Mouse (Mus musculus): Measurements from ENCODE around the gene Ankrd44. TPM values are rescaled to one million over a fixed set of nuclear protein-coding genes. Genes with fewer than 3 reads are reported as not detected.

Ankrd44 gene
- total and polyA plus RNA-seq, 3 experiments, result 10.2 to 10.7 (median 10.2) TPM

DNA sequence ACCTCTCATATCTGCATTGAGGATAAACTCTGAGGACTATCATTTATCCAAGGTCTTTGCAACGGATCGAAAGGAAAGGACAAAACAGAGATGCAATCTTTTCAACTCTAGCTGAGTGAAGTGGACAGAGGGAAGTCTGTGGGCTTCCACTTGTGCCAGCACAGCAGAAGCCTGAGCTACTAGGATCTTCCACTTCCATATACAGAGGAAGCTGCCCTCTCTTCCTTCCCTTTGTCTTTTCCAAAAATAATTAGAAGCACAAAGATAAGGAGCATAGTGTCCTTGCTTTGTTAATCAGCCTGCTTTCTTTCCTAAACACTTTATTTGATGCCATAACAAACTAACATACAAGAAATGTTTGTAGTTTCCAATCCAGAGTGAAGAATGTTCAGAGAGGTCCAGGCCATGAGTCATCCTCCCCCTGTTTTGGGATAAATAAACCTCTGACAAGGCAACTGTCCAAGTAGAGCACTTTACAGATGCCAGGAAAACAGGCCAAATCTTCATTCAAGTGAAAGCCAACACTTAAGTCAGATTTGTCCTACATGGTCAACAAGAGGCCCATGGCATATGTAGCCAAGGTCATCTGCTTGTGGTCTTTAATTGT is 160.5 kb downstream of the Ankrd44 start:
- peaks cover 6% of the 10 kb centered on the region for H3K4me1 ChIP-seq (ENCODE audit: control insufficient read depth, insufficient read depth, low read length)
- peaks cover 12% of the 10 kb centered on the region for H3K36me3 ChIP-seq (ENCODE audit: control insufficient read depth, insufficient read depth, low read length)
- no peak overlapping the region for H3K9ac ChIP-seq (ENCODE audit: low read depth, low read length)
- H3K4me3 ChIP-seq, result no peak overlapping the region
- no peak for TF ChIP-seq POLR2A (IDR thresholded peaks at IDR 0.05; ENCODE audit: insufficient read depth, low read depth, low read length)
- TF ChIP-seq CTCF (IDR thresholded peaks at IDR 0.05), result no peak
- no peak for TF ChIP-seq EP300 (IDR thresholded peaks at IDR 0.05; ENCODE audit: insufficient read depth, low read depth, low read length)
- peak in 1 of 2 experiments; percentile 51 for DNase-seq
- WGBS, result 30% methylated on average over 2 of the region's 2 CpGs
- H3K79me2 ChIP-seq (replicated peaks; ENCODE audit: control insufficient read depth, insufficient read depth, low read length), result no peaks in the 10 kb centered on the region
- intact Hi-C loops (cut with DNase I), result no loop called here
- H3K27ac ChIP-seq, result peak overlapping the region; percentile 26; the same call in 1 of the 2 replicates
- H3K27me3 ChIP-seq (ENCODE audit: control insufficient read depth, insufficient read depth, low read length), result no peaks in the 10 kb centered on the region

DNA sequence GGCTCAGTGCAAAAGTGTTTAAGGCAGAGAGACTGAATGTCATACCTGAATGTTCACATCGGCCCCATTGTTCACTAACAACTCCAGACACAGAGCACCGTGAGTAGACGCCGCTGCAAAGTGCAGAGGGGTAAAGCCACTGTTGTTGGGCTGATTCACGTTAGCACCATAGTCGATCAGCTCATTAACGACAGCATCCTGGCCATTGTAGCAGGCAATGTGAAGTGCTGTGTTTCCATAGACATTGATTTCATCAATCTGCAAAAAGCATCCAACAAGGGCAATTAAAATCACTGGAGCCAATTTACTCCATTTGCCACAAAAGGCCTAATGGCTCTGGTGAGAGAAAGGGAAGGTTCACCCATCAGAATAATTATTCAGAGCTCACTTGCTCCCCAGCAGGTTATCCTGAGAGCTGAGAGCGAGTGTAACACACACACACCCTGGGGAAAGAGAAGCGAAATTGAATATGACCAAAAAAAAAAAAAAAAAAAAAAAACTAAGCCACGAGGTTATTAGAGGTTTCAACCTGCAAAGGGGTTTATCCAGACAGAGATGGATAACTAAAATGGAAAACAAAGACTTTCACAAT is 163.9 kb downstream of the Ankrd44 start:
- Histone ChIP-seq H3K79me2 (replicated peaks; ENCODE audit: control insufficient read depth, insufficient read depth, low read length) (no peaks in the 10 kb centered on the region), H3K4me3 (no peak overlapping the region), H3K9ac (ENCODE audit: low read depth, low read length) (no peak overlapping the region), H3K27ac (no peak overlapping the region), H3K27me3 (ENCODE audit: control insufficient read depth, insufficient read depth, low read length) (no peaks in the 10 kb centered on the region), H3K36me3 (ENCODE audit: control insufficient read depth, insufficient read depth, low read length) (peaks cover 12% of the 10 kb centered on the region), H3K4me1 (ENCODE audit: control insufficient read depth, insufficient read depth, low read length) (peaks cover 6% of the 10 kb centered on the region)
- intact Hi-C loops (cut with DNase I), result no loop called here
- TF ChIP-seq CTCF (IDR thresholded peaks at IDR 0.05) (no peak), EP300 (IDR thresholded peaks at IDR 0.05; ENCODE audit: insufficient read depth, low read depth, low read length) (no peak), POLR2A (IDR thresholded peaks at IDR 0.05; ENCODE audit: insufficient read depth, low read depth, low read length) (no peak)
- 92% methylated on average over 10 of the region's 10 CpGs for WGBS
- DNase-seq, result no peak

DNA sequence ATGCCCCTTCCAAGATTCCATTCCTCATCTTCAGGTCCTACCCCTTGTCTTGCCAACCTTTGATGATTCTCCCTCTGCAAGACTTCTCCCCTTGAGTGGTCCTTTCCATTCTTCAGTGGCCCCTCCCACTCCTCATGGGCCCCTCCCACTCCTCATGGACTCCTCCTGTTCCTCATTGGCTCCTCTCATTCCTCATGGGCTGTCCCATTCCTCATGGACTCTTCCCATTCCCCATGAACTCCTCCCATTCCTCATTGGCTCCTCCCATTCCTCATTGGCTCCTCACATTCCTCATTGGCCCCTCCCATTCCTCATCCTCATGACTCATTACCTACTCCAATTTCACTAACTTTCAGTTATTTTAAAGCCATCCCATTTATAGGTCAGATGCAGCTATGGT is 166.3 kb downstream of the Ankrd44 start:
- no peak for TF ChIP-seq POLR2A (IDR thresholded peaks at IDR 0.05; ENCODE audit: insufficient read depth, low read depth, low read length)
- TF ChIP-seq CTCF (IDR thresholded peaks at IDR 0.05), result no peak
- no peak for TF ChIP-seq EP300 (IDR thresholded peaks at IDR 0.05; ENCODE audit: insufficient read depth, low read depth, low read length)
- no peaks in the 10 kb centered on the region for H3K79me2 ChIP-seq (replicated peaks; ENCODE audit: control insufficient read depth, insufficient read depth, low read length)
- no peaks in the 10 kb centered on the region; the same call in 1 of the 2 replicates for H3K36me3 ChIP-seq (ENCODE audit: control insufficient read depth, insufficient read depth, low read length)
- H3K27me3 ChIP-seq (ENCODE audit: control insufficient read depth, insufficient read depth, low read length), result no peaks in the 10 kb centered on the region
- H3K4me3 ChIP-seq, result no peak overlapping the region
- H3K4me1 ChIP-seq (ENCODE audit: control insufficient read depth, insufficient read depth, low read length), result no peaks in the 10 kb centered on the region
- no peak overlapping the region for H3K9ac ChIP-seq (ENCODE audit: low read depth, low read length)
- DNase-seq, result no peak
- no peak overlapping the region for H3K27ac ChIP-seq
- intact Hi-C loops (cut with DNase I), result loop anchor here (5.0 kb wide), 2 partner anchors 72 to 222 kb away; no protein-coding TSS in a partner anchor

DNA sequence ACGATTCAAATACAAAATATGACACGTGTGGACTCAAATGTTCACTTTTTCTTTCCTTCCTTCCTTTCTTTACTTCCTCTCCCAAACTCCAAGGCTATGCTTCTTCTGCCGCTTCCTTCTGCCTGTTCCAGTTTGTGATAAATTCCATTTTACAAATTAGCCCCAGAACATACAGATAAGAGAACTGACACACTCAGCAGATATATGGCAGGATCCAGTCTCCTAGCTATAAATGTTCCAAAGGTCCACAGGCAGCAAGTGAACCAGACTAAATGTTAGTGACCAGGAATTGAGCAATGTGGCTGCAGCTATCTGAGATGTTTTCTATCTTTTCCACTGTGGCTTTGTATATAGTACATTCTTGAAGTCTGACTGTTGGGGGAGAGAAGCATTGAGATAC is 168.9 kb downstream of the Ankrd44 start:
- H3K79me2 ChIP-seq (replicated peaks; ENCODE audit: control insufficient read depth, insufficient read depth, low read length), result no peaks in the 10 kb centered on the region; the same call in 1 of the 2 replicates
- H3K4me3 ChIP-seq, result no peak overlapping the region
- no peaks in the 10 kb centered on the region for H3K4me1 ChIP-seq (ENCODE audit: control insufficient read depth, insufficient read depth, low read length)
- 36% methylated on average over 3 of the region's 3 CpGs for WGBS
- intact Hi-C loops (cut with DNase I), result loop anchor here (5.0 kb wide), 2 partner anchors 75 to 225 kb away; no protein-coding TSS in a partner anchor
- DNase-seq, result no peak
- H3K27ac ChIP-seq, result no peak overlapping the region
- H3K27me3 ChIP-seq (ENCODE audit: control insufficient read depth, insufficient read depth, low read length), result no peaks in the 10 kb centered on the region
- TF ChIP-seq EP300 (IDR thresholded peaks at IDR 0.05; ENCODE audit: insufficient read depth, low read depth, low read length) (no peak), POLR2A (IDR thresholded peaks at IDR 0.05; ENCODE audit: insufficient read depth, low read depth, low read length) (no peak), CTCF (IDR thresholded peaks at IDR 0.05) (no peak)
- no peak overlapping the region for H3K9ac ChIP-seq (ENCODE audit: low read depth, low read length)
- no peaks in the 10 kb centered on the region; the same call in 1 of the 2 replicates for H3K36me3 ChIP-seq (ENCODE audit: control insufficient read depth, insufficient read depth, low read length)

DNA sequence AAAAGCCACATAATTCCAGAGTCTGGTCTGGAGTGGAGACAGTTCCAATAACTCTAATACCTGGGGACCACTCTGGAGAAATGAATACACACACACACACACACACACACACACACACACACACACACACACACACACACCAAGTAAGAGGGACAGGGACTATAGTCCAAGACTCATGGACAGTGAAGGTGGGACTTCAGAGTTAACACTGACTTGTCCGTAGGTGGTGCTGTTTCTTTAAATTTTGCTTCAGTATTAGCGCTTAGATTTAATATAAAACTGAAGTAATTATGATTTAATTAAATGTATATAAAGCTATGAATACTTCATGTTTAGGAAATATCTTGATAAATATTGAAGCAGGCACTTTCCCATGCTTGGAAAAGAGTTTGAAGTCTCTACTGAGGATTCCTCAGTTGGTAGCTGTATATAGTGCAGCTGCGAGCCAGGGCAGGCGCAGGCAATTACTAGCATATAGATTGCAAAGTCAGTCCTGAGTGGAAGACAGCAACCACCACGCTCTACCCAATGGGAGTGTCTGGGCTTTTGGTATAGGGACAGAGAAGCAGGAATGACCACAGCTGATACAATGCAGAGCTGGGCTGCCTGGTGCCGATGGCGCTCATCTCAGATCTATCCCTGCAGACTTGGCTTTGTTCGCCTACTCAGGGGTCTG is 170.4 kb downstream of the Ankrd44 start:
- TF ChIP-seq CTCF (IDR thresholded peaks at IDR 0.05), result peak; percentile 62
- no peak for TF ChIP-seq EP300 (IDR thresholded peaks at IDR 0.05; ENCODE audit: insufficient read depth, low read depth, low read length)
- 81% methylated on average over 8 of the region's 8 CpGs for WGBS
- intact Hi-C loops (cut with DNase I), result loop anchor here (2.0 to 5.0 kb wide), 3 partner anchors 76 to 226 kb away; partner anchors contain the start of gene Ankrd44
- no peaks in the 10 kb centered on the region; the same call in 1 of the 2 replicates for H3K36me3 ChIP-seq (ENCODE audit: control insufficient read depth, insufficient read depth, low read length)
- no peaks in the 10 kb centered on the region for H3K27me3 ChIP-seq (ENCODE audit: control insufficient read depth, insufficient read depth, low read length)
- no peaks in the 10 kb centered on the region for H3K4me1 ChIP-seq (ENCODE audit: control insufficient read depth, insufficient read depth, low read length)
- no peak for DNase-seq
- H3K27ac ChIP-seq, result no peak overlapping the region
- H3K79me2 ChIP-seq (replicated peaks; ENCODE audit: control insufficient read depth, insufficient read depth, low read length), result no peaks in the 10 kb centered on the region; the same call in 1 of the 2 replicates
- no peak overlapping the region for H3K9ac ChIP-seq (ENCODE audit: low read depth, low read length)
- no peak overlapping the region for H3K4me3 ChIP-seq

Data from heart, adult 2 months (tissue).